Mouse (Mus musculus) adrenal gland, adult 18-20 months (tissue): Measurements from ENCODE around the gene Hoxa7. TPM values are rescaled to one million over a fixed set of nuclear protein-coding genes. Genes with fewer than 3 reads are reported as not detected.

Experiments
- DNase-seq, 2 experiments: peaks; one replicate each; pipeline ENCODE4 v3.0.0; 2021 to 2022; ENCODE audit warnings: low spot score in 2 of 2
- total RNA-seq, 2 experiments: library from RNA; stranded (reverse); gene quantifications; 1 replicate in 1 of 2; 2 replicates in 1 of 2; pipeline ENCODE4 v1.2.3; 2021

Gene Hoxa7
- total RNA-seq, 2 experiments from 2014 or later = 15.1 to 19.3 TPM

- DNase-seq = peak in 1 of 2 experiments; percentile 18
Observed at GRCm38 (mm10) chr6:52253511-52254500, 32.2 kb upstream of the Hoxa7 start.

DNA sequence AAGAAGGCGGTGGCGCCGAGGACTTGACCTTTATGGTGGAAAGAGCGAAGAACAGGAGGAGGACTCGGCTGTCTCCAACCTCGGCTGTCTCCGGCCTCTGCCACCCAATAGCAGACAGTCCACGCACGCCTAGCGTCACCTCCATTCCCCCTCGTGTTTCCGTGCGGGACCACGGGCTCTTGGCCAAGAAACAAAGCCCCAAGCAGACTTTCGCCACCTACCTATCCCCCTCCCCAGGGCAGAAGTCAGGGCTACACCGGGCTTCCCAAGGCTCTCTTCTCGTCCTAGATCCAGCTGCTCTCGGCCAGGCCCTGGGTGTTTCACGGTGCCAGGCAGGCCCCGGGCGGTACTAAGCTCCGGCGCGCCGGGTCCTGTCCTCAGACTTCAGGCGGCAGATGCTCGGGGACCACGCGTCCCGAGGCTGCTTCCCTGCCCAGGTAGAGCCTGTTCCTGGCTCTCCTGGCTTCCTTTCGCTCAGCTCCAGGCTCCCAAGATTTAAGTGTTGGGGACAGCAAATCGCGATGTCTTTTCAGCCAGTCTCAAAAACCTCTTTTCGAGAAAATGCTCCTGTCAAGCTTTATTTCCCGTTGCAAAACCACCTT is 31.2 kb upstream of the Hoxa7 start:
- peak in 1 of 2 experiments; percentile 19 for DNase-seq

- peak in 1 of 2 experiments; percentile 12 for DNase-seq
Observed at GRCm38 (mm10) chr6:52252016-52252774, 30.5 kb upstream of the Hoxa7 start.

DNA sequence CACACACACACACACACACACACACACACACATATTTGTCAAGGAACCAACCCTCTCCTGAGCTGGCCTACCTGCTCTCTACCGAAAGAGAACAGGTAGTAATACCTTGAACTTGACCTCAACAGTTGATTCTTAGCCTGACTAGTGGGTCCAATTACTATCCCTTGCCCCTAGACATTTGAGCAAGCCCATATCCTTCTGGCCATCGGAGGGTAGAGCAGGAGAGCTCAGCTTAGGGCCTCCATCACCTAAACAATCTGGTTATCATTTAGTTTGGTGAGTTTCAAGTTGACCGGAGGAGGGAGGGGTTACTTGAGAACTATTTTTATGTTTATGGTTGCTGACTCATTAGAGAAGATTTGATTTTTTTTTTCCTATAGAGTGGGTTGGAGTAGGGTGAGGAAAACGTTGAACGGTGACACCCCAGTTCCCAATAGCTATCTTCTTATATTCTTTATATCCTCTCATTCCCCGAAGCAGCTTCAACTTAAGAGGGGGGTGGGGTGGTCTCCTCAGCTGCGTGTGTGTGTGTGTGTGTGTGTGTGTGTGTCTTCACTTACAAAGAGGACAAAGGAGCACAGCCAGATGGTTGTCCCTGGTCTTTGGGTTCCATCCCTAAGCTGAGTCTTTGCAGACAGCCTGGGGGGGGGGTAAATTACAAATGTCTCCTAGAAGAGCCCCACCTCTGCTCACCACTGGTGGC is 29.7 kb upstream of the Hoxa7 start:
- DNase-seq = no peak

- DNase-seq = peak in 1 of 2 experiments; percentile 10
Observed at GRCm38 (mm10) chr6:52249826-52250225, 28.2 kb upstream of the Hoxa7 start.

- no peak for DNase-seq
Observed at GRCm38 (mm10) chr6:52249415-52249738, 27.7 kb upstream of the Hoxa7 start.

DNA sequence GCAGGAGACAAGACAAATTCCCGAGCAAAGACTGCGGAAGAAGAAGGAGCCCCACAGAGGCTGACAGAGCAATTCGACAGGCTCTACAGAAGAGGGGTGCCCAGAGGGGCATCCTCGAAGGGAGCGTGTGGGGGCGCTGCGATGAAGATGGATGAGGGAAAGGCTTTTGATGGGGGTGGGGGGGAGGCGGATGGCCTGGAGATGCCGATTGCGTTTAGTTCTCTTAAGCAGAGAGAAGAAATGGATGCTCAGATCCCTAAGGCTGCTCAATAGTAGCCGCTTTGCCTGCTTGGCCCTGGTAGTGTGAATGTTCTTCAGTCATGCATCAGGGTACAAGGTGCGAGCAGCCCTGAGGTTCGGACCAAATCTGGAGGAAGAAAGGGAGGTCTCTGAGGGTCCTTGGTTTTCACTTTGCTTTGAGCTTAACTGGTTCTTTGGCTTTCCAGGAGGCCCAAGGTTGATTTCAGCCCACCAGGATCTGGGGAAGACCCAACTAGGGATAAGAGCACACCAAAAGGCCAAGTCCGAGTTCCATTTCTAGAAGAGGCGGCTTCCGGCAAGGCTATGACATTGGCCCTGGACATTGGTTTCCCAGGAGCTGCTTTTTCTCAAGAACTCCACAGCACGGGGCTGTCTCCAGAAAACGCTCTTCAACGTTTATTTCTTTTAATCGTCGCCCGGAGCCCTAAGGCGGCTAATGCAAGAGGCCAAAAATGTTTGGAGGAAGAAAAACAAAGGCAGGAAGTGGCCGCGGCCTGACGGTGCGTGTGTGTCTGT is 27.2 kb upstream of the Hoxa7 start:
- DNase-seq = peak in 1 of 2 experiments; percentile 18

DNA sequence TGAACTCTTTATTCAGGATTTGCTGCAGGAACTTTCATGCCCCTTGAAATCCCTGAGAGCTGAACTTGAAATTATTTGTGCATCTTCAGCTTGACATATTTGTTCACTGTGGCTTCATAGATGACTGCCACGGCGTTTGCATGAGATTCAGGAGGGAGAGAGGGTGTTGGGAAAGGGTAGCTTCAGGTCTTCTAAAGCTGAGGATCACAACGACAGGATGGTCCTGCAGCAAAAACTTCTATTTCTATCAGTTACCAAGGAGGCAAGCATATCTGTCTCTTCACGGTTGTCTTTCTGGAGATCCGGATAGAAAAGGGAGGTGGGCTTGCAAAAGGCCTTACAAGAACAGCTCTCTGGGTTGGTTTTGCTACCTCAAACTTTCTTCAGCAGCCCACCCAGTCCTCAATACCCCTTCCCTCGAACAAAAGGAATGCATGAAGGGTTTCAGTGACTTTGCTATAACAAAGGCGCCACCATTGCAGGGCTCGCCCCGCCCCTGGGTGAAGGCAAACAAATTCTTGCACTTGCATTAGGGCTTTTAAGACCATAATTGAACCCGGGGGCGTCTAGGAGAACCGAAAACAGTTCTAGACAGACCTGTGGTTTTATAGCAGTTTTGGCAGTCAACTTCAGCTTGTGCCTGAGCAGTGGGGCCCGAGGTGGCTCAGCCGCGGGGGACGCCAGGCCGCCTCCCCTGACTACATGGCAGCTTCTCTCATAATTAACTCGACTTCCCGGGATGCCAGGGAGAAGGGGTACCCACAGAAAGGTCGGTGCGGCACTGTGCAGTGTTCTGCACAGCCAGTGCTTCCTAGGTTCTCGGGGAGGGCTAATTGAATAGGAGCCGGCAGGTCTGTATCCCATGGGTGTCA is 26.3 kb upstream of the Hoxa7 start:
- peak in 1 of 2 experiments; percentile 15 for DNase-seq

DNA sequence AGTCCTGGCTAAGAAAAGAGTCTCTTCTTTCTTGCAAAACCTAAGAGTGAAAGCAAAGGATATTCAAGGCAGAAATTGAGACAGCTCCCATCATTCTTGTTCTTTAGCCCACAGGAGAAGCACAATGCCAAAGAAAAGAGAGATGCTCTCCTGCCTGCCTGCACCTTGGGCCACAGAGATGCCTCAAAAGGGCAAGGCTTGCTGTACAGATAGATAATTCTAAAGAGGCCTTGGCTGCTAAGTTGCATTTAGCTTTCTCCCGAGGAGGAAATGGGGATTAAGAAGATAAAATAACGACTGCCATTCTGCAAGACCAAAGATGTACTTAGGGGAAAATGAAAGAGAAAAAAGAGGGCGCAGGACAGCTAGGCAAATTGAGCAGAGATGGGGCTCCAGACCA is 25.3 kb upstream of the Hoxa7 start:
- peak in 1 of 2 experiments; percentile 8 for DNase-seq

GRCm38 (mm10) chr6:52246403-52246803 is 24.7 kb upstream of the Hoxa7 start:
- DNase-seq = peak in 1 of 2 experiments; percentile 17

- peak in 1 of 2 experiments; percentile 13 for DNase-seq
Observed at GRCm38 (mm10) chr6:52245757-52246142, 24.1 kb upstream of the Hoxa7 start, which contains the start of gene Hoxa11. TSS of gene Hoxa11 (minus strand) at chr6:52245810.

- peak in 1 of 2 experiments; percentile 21 for DNase-seq
Observed at GRCm38 (mm10) chr6:52245040-52245756, 23.5 kb upstream of the Hoxa7 start.

- peak in 1 of 2 experiments; percentile 14 for DNase-seq
Observed at GRCm38 (mm10) chr6:52244471-52245039, 22.9 kb upstream of the Hoxa7 start.

- peak in 1 of 2 experiments; percentile 18 for DNase-seq
Observed at GRCm38 (mm10) chr6:52243681-52244121, 22.0 kb upstream of the Hoxa7 start.

DNA sequence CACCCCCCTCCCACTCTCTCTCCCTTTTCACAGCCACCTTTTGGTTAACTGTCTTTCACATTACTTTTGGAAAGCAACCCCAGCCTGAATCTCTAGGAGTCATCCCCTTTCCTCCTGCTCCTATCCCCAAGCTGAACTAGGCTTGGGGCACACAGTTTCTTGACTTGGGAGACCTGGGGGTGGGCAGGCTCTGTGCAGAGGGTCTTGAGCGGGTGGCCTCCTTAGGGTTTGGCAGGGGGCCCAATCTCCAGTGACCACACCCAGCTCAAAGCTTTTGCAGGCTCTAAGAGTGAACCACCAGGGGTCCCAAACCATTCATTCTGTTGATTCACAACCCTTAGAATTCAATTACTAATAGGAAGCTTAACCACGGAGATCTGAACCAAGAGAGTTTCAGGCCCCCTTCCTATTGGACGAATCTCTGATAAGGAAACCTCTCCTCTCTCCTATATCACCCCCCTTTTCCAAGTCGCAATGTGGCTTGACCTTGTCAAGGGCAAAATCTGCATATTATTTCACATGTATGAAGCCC is 21.2 kb upstream of the Hoxa7 start:
- DNase-seq = peak in 1 of 2 experiments; percentile 15

DNA sequence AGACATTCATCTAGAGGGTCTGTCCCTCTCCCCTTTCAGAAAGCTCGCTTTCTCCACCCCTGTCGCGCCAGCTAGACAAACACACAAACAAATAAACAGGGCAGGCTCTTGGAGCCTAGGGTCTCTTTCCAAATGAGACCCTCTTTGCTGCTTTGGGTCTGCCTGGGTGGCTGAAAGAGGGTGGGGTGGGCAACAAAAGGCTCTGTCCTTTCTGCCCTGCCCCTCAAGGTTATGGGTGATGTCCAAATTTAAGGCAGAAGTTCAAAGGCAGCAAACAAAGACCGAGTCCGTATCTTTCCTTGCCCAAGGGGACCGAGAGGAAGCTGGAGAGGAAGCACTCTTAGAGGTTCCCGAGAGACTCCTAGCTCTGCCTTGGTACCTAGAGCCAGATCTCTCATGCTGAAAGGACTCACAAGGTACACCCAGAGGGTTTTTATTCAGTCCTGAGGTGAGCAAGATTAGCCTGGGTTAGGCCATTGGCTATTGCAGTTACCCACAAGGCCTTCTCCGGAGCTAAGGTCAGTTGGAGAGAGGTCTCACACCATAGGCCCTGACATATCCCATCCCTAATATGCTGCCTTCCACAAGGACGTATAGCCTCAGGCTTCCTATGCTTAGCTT is 19.5 kb upstream of the Hoxa7 start:
- peak in 1 of 2 experiments; percentile 11 for DNase-seq

GRCm38 (mm10) chr6:52240389-52241000 is 18.8 kb upstream of the Hoxa7 start, which contains the start of gene Hoxa10:
TSS of gene Hoxa10 (minus strand) at chr6:52240854.
- peak; percentile 71 to 78 for DNase-seq
